Comparison of ENCODE assay signal across 8 mouse cellular contexts in genomic region chr17:29975731-29976130, GRCm38 (mm10). TPM values are rescaled to one million over a fixed set of nuclear protein-coding genes. Genes with fewer than 3 reads are reported as not detected.
DNase-seq lines count a peak whose midpoint lies in the region; ATAC-seq and TF ChIP-seq lines count a peak whose summit lies in the region.

No protein-coding gene starts in this region.

- peak; percentile 41; the same call in 1 of the 2 replicates for TF ChIP-seq CTCF in G1E (IDR thresholded peaks at IDR 0.05; ENCODE audit: low read depth, low read length)

- peak; percentile 60 for ATAC-seq in G1E (ENCODE audit: extremely low read depth, insufficient number of reproducible peaks, low FRiP score, poor library complexity, severe bottlenecking)
- peak; percentile 71 for ATAC-seq in forebrain, embryonic 14.5 days
- ATAC-seq in lung, embryonic 16.5 days (ENCODE audit: low read depth): peak; percentile 87

- no peaks in the 10 kb centered on the region for H3K9me3 ChIP-seq in G1E (replicated peaks)
- H3K9me3 ChIP-seq in forebrain, embryonic 14.5 days (replicated peaks; ENCODE audit: control insufficient read depth, low read length): no peaks in the 10 kb centered on the region
- H3K9me3 ChIP-seq in lung, embryonic 16.5 days (ENCODE audit: control insufficient read depth, low read length): no peaks in the 10 kb centered on the region

- 2% methylated on average over 8 of the region's 8 CpGs for WGBS in forebrain, embryonic 14.5 days
- WGBS in lung, embryonic 16.5 days: 5% methylated on average over 8 of the region's 8 CpGs

- H3K36me3 ChIP-seq in G1E (replicated peaks): no peaks in the 10 kb centered on the region
- H3K36me3 ChIP-seq in forebrain, embryonic 14.5 days (ENCODE audit: control insufficient read depth, insufficient read depth, low read length): no peaks in the 10 kb centered on the region
- no peaks in the 10 kb centered on the region for H3K36me3 ChIP-seq in lung, embryonic 16.5 days (ENCODE audit: control insufficient read depth, insufficient read depth, low read length)

- DNase-seq in G1E (ENCODE audit: low spot score): peak; percentile 65
- DNase-seq in c-Kit-positive CD71-positive TER-119-positive erythroid progenitor cells, embryonic 14.5 days (ENCODE audit: low spot score): peak; percentile 34
- peak; percentile 89 for DNase-seq in forebrain, embryonic 14.5 days (ENCODE audit: low spot score)
- peak; percentile 88 to 93 for DNase-seq in heart, postnatal 36 days
- peak; percentile 78 to 89 for DNase-seq in layer of hippocampus, adult 8-10 months (ENCODE audit: low spot score in 2 of 2)
- DNase-seq in retina, postnatal 1 day: peak; percentile 88
- peak; percentile 71 to 73 for DNase-seq in thymus, postnatal 36 days

- intact Hi-C loops in heart, postnatal 36 days (cut with DNase I): loop anchor here (1.0 to 5.0 kb wide), 4 partner anchors 49 to 479 kb away; no protein-coding TSS in a partner anchor

- peaks cover 32% of the 10 kb centered on the region for H3K4me1 ChIP-seq in G1E (ENCODE audit: insufficient read depth, low read depth, low read length)
- H3K4me1 ChIP-seq in forebrain, embryonic 14.5 days (ENCODE audit: control insufficient read depth, insufficient read depth, low read length): no peaks in the 10 kb centered on the region
- no peaks in the 10 kb centered on the region for H3K4me1 ChIP-seq in lung, embryonic 16.5 days (replicated peaks; ENCODE audit: control insufficient read depth, insufficient read depth, low read length)

- H3K4me3 ChIP-seq in G1E (ENCODE audit: low read depth, low read length): no peak overlapping the region
- no peak overlapping the region for H3K4me3 ChIP-seq in forebrain, embryonic 14.5 days (ENCODE audit: low read depth, low read length)
- H3K4me3 ChIP-seq in lung, embryonic 16.5 days (ENCODE audit: low read length): no peak overlapping the region

- H3K27ac ChIP-seq in forebrain, embryonic 14.5 days (ENCODE audit: low read depth, low read length): no peak overlapping the region
- no peak overlapping the region for H3K27ac ChIP-seq in lung, embryonic 16.5 days (ENCODE audit: low read length)

- H3K4me2 ChIP-seq in forebrain, embryonic 14.5 days (ENCODE audit: low read length): no peak overlapping the region
- no peak overlapping the region for H3K4me2 ChIP-seq in lung, embryonic 16.5 days (ENCODE audit: low read depth, low read length)

- no peak overlapping the region for H3K9ac ChIP-seq in forebrain, embryonic 14.5 days (ENCODE audit: low read length)
- H3K9ac ChIP-seq in lung, embryonic 16.5 days (ENCODE audit: low read length): no peak overlapping the region

- peaks cover 70% of the 10 kb centered on the region for H3K27me3 ChIP-seq in G1E (ENCODE audit: insufficient read depth, low read length)
- H3K27me3 ChIP-seq in forebrain, embryonic 14.5 days (replicated peaks; ENCODE audit: control insufficient read depth, insufficient read depth, low read length): no peaks in the 10 kb centered on the region; the same call in 1 of the 2 replicates
- no peaks in the 10 kb centered on the region for H3K27me3 ChIP-seq in lung, embryonic 16.5 days (ENCODE audit: control insufficient read depth, insufficient read depth, low read depth, low read length)

RNA-seq across cellular contexts. Expression of gene Mdga1, which starts 5.8 kb away (rescaled TPM):
- total RNA-seq in G1E (2014; fragmentation: Nextera tagmentation): not detected in 2 replicates
- 0.05 and 0.23 TPM in 2 replicates for total RNA-seq in G1E (2017)
- 0.05 and 0.23 TPM in 2 replicates for polyA plus RNA-seq in G1E (2012)
- polyA plus RNA-seq in forebrain, embryonic 14.5 days (2014; fragmentation: Nextera tagmentation; extraction: Ambion mirVana): 9.4 and 9.9 TPM in 2 replicates
- 10 to 100 TPM; 15.0 to 18.3 TPM for total RNA-seq in heart, postnatal 36 days (2021)
- total RNA-seq in layer of hippocampus, adult 8-10 months (2022): 10 to 100 TPM; 51.9 to 62.7 (median 57.1) TPM
- 3.3 and 3.6 TPM in 2 replicates for polyA plus RNA-seq in lung, embryonic 16.5 days (2015; fragmentation: Nextera tagmentation; extraction: Ambion mirVana)

RNA-seq across cellular contexts. Expression of gene Zfand3, which starts 28.8 kb away (rescaled TPM):
- total RNA-seq in G1E (2014; fragmentation: Nextera tagmentation) (49.2 and 52.1 TPM in 2 replicates), G1E (2017) (17.1 and 17.6 TPM in 2 replicates)
- 93.6 and 121 TPM in 2 replicates for polyA plus RNA-seq in G1E (2012)
- 57.2 and 59.5 TPM in 2 replicates for polyA plus RNA-seq in forebrain, embryonic 14.5 days (2014; fragmentation: Nextera tagmentation; extraction: Ambion mirVana)
- total RNA-seq in heart, postnatal 36 days (2021): 100 to 1,000 TPM; 134 to 142 TPM
- 100 to 1,000 TPM; 100 to 122 (median 109) TPM for total RNA-seq in layer of hippocampus, adult 8-10 months (2022)
- 52.8 and 57.4 TPM in 2 replicates for polyA plus RNA-seq in lung, embryonic 16.5 days (2015; fragmentation: Nextera tagmentation; extraction: Ambion mirVana)

Comparison
In these comparisons a context has a peak if more than half of its experiments do, and no peak if none do; other contexts are left out.
1. DNase-seq: peak in every context shown above with its lines; median percentile 90 in heart, postnatal 36 days; 89 in forebrain, embryonic 14.5 days; 88 in retina, postnatal 1 day; 84 in layer of hippocampus, adult 8-10 months; 72 in thymus, postnatal 36 days; 65 in G1E; 34 in c-Kit-positive CD71-positive TER-119-positive erythroid progenitor cells, embryonic 14.5 days.
2. RNA of gene Mdga1, which starts 5.8 kb away (total RNA-seq): 51.9 to 62.7 TPM in layer of hippocampus, adult 8-10 months and 15.0 to 18.3 TPM in heart, postnatal 36 days; 0.05 to 0.23 TPM in G1E; every median in the first group is over 10 times any median in the second.
3. Peak in every context shown above with its lines, with median percentiles within 50 percentile points of each other: ATAC-seq.